Mouse (Mus musculus) fat pad, adult 2 months (tissue): ENCODE data around the gene Ppard.

Source experiments
- DNase-seq: peaks from one replicate; pipeline ENCODE4 v3.0.0-alpha.2; 2011; ENCODE audit warnings: low read depth, low spot score; ENCODE audit errors: extremely low read depth

Gene Ppard

GRCm38 (mm10) chr17:28332113-28332914 lies 99.8 kb downstream of the Ppard start:
- DNase-seq, result no peak

- DNase-seq, result no peak
Observed at GRCm38 (mm10) chr17:28332915-28333546, 100.5 kb downstream of the Ppard start.

- DNase-seq, result no peak
Observed at GRCm38 (mm10) chr17:28335267-28335666, 102.8 kb downstream of the Ppard start.

- no peak for DNase-seq
Observed at GRCm38 (mm10) chr17:28337547-28337946, 105.0 kb downstream of the Ppard start.

- DNase-seq, result no peak
Observed at GRCm38 (mm10) chr17:28340578-28340977, 108.1 kb downstream of the Ppard start.

- DNase-seq, result no peak
Observed at GRCm38 (mm10) chr17:28341091-28341490, 108.6 kb downstream of the Ppard start.

GRCm38 (mm10) chr17:28344050-28344607 lies 111.6 kb downstream of the Ppard start:
- DNase-seq, result no peak

GRCm38 (mm10) chr17:28344670-28345069 lies 112.2 kb downstream of the Ppard start:
- no peak for DNase-seq

GRCm38 (mm10) chr17:28345271-28345721 lies 112.8 kb downstream of the Ppard start:
- DNase-seq, result no peak

- DNase-seq, result no peak
Observed at GRCm38 (mm10) chr17:28345882-28346281, 113.4 kb downstream of the Ppard start.

- no peak for DNase-seq
Observed at GRCm38 (mm10) chr17:28347327-28347726, 114.8 kb downstream of the Ppard start.

- DNase-seq, result no peak
Observed at GRCm38 (mm10) chr17:28348211-28348610, 115.7 kb downstream of the Ppard start.

GRCm38 (mm10) chr17:28349264-28349880 lies 116.9 kb downstream of the Ppard start:
- DNase-seq, result no peak

GRCm38 (mm10) chr17:28349901-28350465 lies 117.5 kb downstream of the Ppard start:
- DNase-seq, result no peak

GRCm38 (mm10) chr17:28350466-28351352 lies 118.2 kb downstream of the Ppard start, which contains the start of gene Tead3:
Gene Tead3, minus strand, starts transcription at chr17:28350817.
- DNase-seq, result no peak
